Mouse (Mus musculus): ENCODE measurements around the gene Macrod1. TPM values are rescaled to one million over a fixed set of nuclear protein-coding genes. Genes with fewer than 3 reads are reported as not detected.

The Macrod1 gene
- polyA plus RNA-seq, 1 experiment from 2014 or later = 12.3 TPM

Other genes starting within 250 kb of the Macrod1 start
- 11.3 and 13.4 TPM in 2 replicates for gene Rps6ka4, start 216.2 kb upstream of the Macrod1 start, polyA plus RNA-seq (2016; fragmentation: Nextera tagmentation; extraction: Ambion mirVana)
- 0.33 and 0.51 TPM in 2 replicates for gene Ccdc88b, start 198.6 kb upstream of the Macrod1 start, polyA plus RNA-seq (2016; fragmentation: Nextera tagmentation; extraction: Ambion mirVana)
- 165 and 167 TPM in 2 replicates for gene Trmt112, start 147.1 kb upstream of the Macrod1 start, polyA plus RNA-seq (2016; fragmentation: Nextera tagmentation; extraction: Ambion mirVana)
- 158 and 164 TPM in 2 replicates for gene Prdx5, start 146.7 kb upstream of the Macrod1 start, polyA plus RNA-seq (2016; fragmentation: Nextera tagmentation; extraction: Ambion mirVana)
- gene Esrra, start 135.0 kb upstream of the Macrod1 start, polyA plus RNA-seq (2016; fragmentation: Nextera tagmentation; extraction: Ambion mirVana) = 6.4 and 8.5 TPM in 2 replicates
- gene Catsperz, start 131.4 kb upstream of the Macrod1 start, polyA plus RNA-seq (2016; fragmentation: Nextera tagmentation; extraction: Ambion mirVana) = 1.0 TPM in 2 replicates
- 0.40 and 0.60 TPM in 2 replicates for gene Kcnk4, start 122.3 kb upstream of the Macrod1 start, polyA plus RNA-seq (2016; fragmentation: Nextera tagmentation; extraction: Ambion mirVana)
- gene Bad, start 114.9 kb upstream of the Macrod1 start, polyA plus RNA-seq (2016; fragmentation: Nextera tagmentation; extraction: Ambion mirVana) = 67.3 and 68.2 TPM in 2 replicates
- gene Gpr137, start 114.3 kb upstream of the Macrod1 start, polyA plus RNA-seq (2016; fragmentation: Nextera tagmentation; extraction: Ambion mirVana) = 23.8 and 27.9 TPM in 2 replicates
- gene Ppp1r14b, start 81.8 kb upstream of the Macrod1 start, polyA plus RNA-seq (2016; fragmentation: Nextera tagmentation; extraction: Ambion mirVana) = 245 and 288 TPM in 2 replicates
- 41.4 and 41.7 TPM in 2 replicates for gene Plcb3, start 80.3 kb upstream of the Macrod1 start, polyA plus RNA-seq (2016; fragmentation: Nextera tagmentation; extraction: Ambion mirVana)
- gene Fkbp2, start 76.3 kb upstream of the Macrod1 start, polyA plus RNA-seq (2016; fragmentation: Nextera tagmentation; extraction: Ambion mirVana) = 65.8 and 73.6 TPM in 2 replicates
- 53.8 and 55.2 TPM in 2 replicates for gene Vegfb, start 69.2 kb upstream of the Macrod1 start, polyA plus RNA-seq (2016; fragmentation: Nextera tagmentation; extraction: Ambion mirVana)
- 21.2 and 22.8 TPM in 2 replicates for gene Dnajc4, start 64.2 kb upstream of the Macrod1 start, polyA plus RNA-seq (2016; fragmentation: Nextera tagmentation; extraction: Ambion mirVana)
- 20.1 and 22.6 TPM in 2 replicates for gene Nudt22, start 60.7 kb upstream of the Macrod1 start, polyA plus RNA-seq (2016; fragmentation: Nextera tagmentation; extraction: Ambion mirVana)
- gene Trpt1, start 60.7 kb upstream of the Macrod1 start, polyA plus RNA-seq (2016; fragmentation: Nextera tagmentation; extraction: Ambion mirVana) = 10.8 and 11.0 TPM in 2 replicates
- gene Fermt3, start 37.3 kb upstream of the Macrod1 start, polyA plus RNA-seq (2016; fragmentation: Nextera tagmentation; extraction: Ambion mirVana) = 7.1 and 7.8 TPM in 2 replicates
- 292 and 312 TPM in 2 replicates for gene Stip1, start 16.8 kb upstream of the Macrod1 start, polyA plus RNA-seq (2016; fragmentation: Nextera tagmentation; extraction: Ambion mirVana)
- gene Flrt1, start 48.9 kb downstream of the Macrod1 start, polyA plus RNA-seq (2016; fragmentation: Nextera tagmentation; extraction: Ambion mirVana) = 3.5 and 4.4 TPM in 2 replicates
- 222 and 233 TPM in 2 replicates for gene Otub1, start 149.5 kb downstream of the Macrod1 start, polyA plus RNA-seq (2016; fragmentation: Nextera tagmentation; extraction: Ambion mirVana)
- gene Cox8a, start 160.8 kb downstream of the Macrod1 start, polyA plus RNA-seq (2016; fragmentation: Nextera tagmentation; extraction: Ambion mirVana) = 870 and 903 TPM in 2 replicates
- gene Naa40, start 184.4 kb downstream of the Macrod1 start, polyA plus RNA-seq (2016; fragmentation: Nextera tagmentation; extraction: Ambion mirVana) = 69.7 and 73.1 TPM in 2 replicates
- 50.9 and 51.1 TPM in 2 replicates for gene Rcor2, start 210.5 kb downstream of the Macrod1 start, polyA plus RNA-seq (2016; fragmentation: Nextera tagmentation; extraction: Ambion mirVana)

All from limb, embryonic 12.5 days (tissue).